Mouse (Mus musculus) splenic B cell, adult 2 months (primary cell): ENCODE data around the gene A630076J17Rik.

Source experiments
- DNase-seq: peaks from one replicate; pipeline ENCODE4 v3.0.0-alpha.2; 2011; ENCODE audit warnings: low read depth, low spot score
- H3K27me3 ChIP-seq: 2 replicates; pipeline ENCODE4 v1.6.1; 2012; ENCODE audit warnings: mild to moderate bottlenecking, low read length, moderate library complexity, mixed read lengths; ENCODE audit not compliant: control insufficient read depth, poor library complexity, insufficient read depth, severe bottlenecking
- H3K36me3 ChIP-seq: 2 replicates; pipeline ENCODE4 v1.6.1; 2012; ENCODE audit warnings: mild to moderate bottlenecking, low read length, moderate library complexity, mixed read lengths; ENCODE audit not compliant: control insufficient read depth, poor library complexity, insufficient read depth, severe bottlenecking

The A630076J17Rik gene

DNA sequence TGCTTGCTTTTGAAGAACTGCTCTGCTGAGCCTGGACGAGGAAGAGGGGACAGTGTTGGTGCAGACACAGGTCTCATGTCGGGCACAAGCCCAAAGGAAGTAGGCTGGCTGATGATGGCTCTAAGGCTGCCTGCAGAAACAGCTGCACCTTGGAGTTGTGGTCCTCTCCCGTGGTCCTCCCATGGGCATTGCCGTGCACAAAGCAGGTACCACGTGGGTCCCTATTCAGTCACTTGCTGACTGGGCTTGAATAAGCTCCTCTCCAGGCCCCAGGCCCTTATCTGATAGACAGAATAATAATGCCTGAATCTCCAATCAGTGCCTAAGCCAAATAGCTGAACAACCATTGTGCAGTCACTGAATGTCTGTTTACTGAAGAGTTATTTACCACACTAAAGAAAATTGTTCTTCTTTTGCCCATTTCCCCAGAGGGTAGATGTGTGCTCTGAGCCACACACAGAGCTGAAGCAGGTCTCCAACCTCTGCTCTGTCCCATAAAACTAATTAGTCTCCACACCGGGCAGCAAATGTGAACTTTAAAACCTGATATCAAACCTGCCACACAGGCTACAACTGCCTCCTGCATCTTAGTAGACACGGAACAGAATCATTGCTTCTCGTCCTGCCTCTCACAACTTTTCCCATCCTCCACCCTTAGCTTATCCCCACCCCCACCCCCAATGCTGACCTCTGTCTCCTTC, 13.9 kb upstream of the A630076J17Rik start:
- no peak for DNase-seq
- H3K36me3 ChIP-seq, result no peaks in the 10 kb centered on the region

DNA sequence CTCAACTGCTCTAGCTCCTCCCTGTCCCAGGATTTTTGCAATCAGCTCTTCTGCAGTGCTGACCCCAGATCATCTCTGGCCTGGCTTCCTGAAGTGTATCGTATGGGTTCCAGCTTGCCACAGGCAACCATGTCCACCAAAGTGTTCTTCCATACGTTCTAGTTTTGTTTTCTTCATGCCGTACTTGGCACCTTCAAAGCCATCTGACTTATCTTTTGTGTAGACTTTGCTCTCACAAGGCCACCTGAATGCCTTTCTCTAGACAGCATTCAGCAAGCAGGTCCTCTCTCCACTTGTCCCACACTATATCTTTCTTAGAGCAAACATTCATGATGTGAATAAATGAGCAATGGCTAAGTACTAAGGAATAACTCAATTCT, 13.3 kb upstream of the A630076J17Rik start:
- DNase-seq, result no peak
- Histone ChIP-seq H3K36me3 (no peaks in the 10 kb centered on the region), H3K27me3 (no peaks in the 10 kb centered on the region)

More for the DNA sequence above, 13.9 kb upstream of the A630076J17Rik start:
- no peaks in the 10 kb centered on the region for H3K27me3 ChIP-seq

DNA sequence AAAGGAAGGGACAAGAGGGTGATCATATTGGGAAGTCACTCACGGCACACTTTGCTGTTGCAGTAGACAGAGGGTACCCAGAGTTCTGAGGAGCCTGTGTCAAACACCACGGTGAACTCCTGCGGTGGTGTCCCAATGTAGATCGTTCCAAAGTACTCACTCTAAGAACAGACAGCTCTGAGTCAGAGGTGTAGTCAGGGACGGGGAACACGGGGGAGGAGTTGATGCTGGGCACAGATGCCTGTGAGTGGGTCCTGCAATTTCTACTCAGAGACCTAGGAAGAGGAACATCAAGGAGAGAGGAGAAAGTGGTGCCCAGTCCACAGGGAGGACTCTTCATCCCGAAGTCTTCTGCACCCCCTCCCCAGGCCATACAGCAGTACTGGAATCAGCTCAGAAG, 11.8 kb upstream of the A630076J17Rik start:
- no peak for DNase-seq
- H3K36me3 ChIP-seq, result no peaks in the 10 kb centered on the region
- H3K27me3 ChIP-seq, result no peaks in the 10 kb centered on the region

DNA sequence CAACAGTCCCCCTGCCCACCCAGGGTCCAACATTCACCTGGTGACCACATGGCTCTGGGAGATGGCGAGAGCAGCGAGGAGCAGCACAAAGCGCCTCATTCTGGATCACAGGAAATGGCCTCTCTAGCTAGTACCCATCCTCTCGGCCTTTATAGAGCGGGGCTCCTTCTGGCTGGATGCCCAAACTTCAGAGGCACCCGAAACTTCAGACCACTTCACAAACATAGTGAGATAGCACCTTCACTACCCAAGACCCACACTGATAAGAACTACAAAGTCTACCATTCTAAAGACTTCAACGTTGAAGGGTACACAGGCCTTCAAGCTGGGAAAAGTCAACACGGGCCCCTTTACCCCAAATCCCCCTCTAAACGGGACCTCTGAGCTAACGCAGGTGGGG, 8.8 kb upstream of the A630076J17Rik start, which contains the start of gene Cym:
Cym (minus strand) TSS at position 125 of the 400 bp plus-strand sequence.
- Histone ChIP-seq H3K27me3 (no peaks in the 10 kb centered on the region), H3K36me3 (no peaks in the 10 kb centered on the region)

DNA sequence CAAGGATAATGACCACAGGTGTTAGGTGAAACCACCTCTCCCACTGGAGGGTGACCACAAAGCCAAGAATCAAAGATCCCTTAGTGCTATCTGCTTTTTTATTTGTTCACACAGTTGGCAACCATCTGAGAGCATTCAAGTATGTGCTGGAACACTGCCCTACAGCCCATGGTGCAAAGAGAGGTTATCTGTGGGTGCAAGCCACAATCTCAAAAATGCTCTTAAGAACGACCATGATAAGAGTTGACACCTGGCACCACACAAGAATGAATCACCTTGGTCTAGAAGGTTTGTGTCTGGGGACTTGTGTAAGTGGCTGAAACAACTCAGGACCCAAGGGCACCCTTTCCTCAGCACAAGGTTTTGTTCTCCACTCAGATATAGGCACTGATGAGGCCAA, 7.2 kb upstream of the A630076J17Rik start:
- Histone ChIP-seq H3K36me3 (no peaks in the 10 kb centered on the region), H3K27me3 (no peaks in the 10 kb centered on the region)
- DNase-seq, result no peak

More for the DNA sequence above, 8.8 kb upstream of the A630076J17Rik start, which contains the start of gene Cym:
- DNase-seq, result no peak

DNA sequence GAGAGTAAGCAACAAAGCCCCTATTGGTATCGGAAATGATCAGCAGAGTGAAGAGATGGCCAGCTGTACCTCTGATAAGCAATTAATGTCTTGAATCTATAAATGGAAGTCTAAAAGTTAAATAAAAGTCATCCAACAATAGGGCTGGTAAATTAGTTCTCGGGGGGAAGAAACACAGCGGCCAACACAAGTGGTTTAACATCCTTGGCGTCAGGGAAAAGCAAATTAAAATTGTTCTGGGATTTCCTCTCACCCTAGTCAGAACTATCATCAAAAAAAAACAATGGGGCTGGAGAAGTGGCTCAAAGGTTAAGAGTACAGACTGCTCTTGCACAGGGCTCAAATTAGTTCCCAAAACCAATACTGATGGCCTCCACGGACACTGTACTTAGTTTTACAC, 4.6 kb upstream of the A630076J17Rik start:
- no peak for DNase-seq
- Histone ChIP-seq H3K36me3 (no peaks in the 10 kb centered on the region), H3K27me3 (no peaks in the 10 kb centered on the region)

DNA sequence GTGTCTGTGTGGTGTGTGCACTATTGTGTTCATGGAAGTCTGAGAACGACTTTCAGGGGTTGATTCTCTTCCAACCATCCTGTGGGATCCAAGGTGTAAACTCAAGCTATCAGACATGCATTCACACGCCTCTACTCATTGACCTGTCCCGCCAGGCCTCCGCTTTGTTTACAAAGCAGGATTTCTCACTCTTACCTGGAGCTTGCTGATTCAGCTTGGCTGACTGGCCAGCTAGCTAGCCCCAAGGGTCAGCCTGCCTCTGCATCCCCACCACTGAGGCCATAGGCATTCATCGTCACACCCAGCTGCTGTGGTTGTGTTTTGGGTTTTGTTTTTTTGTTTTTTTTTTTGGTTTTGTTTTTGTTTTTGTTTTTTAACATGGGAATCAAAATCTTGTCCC, 1.2 kb upstream of the A630076J17Rik start:
- Histone ChIP-seq H3K36me3 (no peaks in the 10 kb centered on the region), H3K27me3 (no peaks in the 10 kb centered on the region)
- DNase-seq, result no peak

DNA sequence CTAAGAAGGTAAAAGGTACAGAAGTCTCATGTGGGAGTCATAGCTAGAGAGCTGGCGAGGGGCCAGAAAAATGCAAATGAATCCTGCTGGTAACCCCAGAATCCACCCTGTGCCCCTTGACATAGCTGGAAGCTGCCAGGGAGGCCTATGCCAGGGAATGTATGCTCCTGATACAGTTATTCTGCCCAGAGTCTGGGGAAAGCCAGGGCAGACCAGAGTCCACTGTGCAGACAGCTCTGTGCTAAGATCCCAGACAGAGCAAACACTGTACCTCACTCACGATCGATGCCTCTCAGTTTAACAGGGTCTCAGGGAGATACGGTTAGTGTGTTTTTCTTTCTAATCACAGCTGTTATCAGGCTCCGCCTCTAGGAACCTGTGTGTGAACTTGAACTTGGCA, 592 bp upstream of the A630076J17Rik start:
- Histone ChIP-seq H3K36me3 (no peaks in the 10 kb centered on the region), H3K27me3 (no peaks in the 10 kb centered on the region)
- no peak for DNase-seq

DNA sequence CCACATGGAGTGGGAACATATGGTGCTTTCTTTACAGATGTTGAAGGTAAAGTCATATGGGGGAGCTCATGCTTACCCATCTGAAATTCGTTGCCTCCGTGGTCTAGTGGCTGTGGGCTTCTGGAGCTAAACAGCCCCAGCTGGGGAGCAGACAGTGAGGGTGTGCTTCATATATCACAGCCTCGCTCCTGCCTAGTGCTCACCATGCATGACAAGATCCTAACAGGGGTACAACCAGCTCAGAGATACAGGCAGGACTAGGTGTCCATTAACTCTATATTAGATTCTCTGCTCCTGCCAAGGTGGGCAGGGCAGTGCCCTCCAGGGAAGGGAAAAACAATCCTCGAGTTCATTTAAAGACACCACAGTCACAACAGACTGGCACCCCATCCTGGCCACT, 788 bp downstream of the A630076J17Rik start:
- no peaks in the 10 kb centered on the region for H3K36me3 ChIP-seq
- no peaks in the 10 kb centered on the region for H3K27me3 ChIP-seq
- no peak for DNase-seq

DNA sequence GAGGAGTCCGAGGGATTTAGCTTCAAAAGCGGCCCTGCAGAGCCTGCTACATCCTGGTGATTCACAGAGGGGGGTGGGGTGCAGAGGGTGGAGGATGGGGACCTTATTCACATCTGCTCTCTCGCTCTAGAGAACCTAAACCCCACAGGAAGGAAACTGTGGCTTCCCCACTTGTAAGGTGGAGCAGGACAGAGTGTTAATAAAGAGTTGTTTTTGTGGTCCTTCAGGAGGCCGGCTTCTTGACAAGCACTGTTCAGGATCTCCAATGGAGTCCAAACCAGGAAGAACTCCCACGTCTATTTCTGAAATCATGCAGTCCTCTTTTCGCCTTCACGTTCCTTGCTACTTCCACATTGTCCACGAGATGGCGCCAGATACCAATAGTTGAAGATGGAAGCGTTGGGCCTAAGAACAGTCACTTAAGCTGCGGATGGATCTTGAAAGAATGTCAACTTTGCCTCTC, 3.0 kb downstream of the A630076J17Rik start:
- Histone ChIP-seq H3K36me3 (no peaks in the 10 kb centered on the region), H3K27me3 (no peaks in the 10 kb centered on the region)
- DNase-seq, result peak; percentile 90

DNA sequence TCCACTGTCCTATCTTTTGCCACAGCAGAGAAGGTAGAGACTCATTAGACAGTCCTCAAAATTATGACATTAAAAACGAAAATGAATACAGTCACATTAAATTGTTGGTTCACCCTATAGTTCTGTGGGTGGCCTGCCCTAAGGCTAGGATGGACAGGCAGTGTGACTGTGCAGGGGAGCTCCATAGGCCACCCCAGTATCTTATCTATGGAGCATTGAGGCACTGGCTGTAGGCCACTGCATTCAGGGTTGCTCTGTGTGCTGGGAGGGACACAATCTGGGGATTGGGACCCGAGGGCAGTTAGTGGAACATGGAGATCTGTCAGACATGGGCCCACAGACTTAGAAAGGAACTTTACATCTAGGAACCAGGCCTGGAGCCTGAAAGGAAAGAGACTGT, 3.5 kb downstream of the A630076J17Rik start:
- Histone ChIP-seq H3K27me3 (no peaks in the 10 kb centered on the region), H3K36me3 (no peaks in the 10 kb centered on the region)
- DNase-seq, result no peak

DNA sequence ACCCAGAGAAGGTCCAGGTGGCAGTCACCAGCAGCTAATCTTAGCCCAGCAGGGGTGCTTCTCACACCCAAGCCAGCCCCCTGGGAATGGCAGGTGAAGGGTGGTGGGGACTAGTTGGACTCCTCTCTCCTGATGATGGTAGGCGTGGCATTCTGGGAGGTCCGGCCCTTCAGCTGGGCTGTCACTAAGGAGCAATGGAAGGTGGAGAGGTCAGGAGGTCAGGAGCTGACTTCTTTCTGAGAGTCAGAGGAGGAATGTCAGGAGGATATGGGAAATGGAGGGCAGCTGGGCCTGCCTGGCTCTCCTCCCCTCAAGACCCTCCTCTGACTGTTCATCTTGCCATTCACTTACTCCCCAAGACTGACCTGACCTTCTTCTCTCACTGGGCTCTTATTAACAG, 7.6 kb downstream of the A630076J17Rik start:
- Histone ChIP-seq H3K27me3 (no peaks in the 10 kb centered on the region), H3K36me3 (no peaks in the 10 kb centered on the region)
- no peak for DNase-seq

DNA sequence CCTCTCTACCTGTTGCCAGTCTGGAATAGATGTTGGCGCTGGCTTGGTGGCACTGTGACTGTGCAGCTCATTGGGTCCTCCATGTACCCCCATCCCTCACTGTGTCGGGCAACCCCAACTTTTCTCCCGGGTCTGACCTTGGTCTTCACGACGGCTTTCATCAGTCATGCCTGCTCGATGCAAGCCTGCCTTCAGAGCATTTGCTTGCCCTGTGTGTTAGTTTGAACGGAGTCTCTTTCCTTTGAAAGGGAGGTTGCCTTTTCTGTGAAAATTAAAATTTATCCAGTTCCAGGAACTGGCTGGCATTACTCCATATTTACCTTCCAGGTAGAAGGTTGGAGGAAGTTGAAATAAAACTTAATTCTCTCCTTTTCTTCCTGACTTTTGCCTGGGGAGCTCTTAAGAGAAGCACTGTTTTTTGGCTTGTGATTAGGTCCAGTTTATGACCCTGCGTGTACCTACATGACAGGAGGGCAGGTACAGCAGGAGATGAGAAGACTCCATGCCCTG, 8.1 kb downstream of the A630076J17Rik start:
- Histone ChIP-seq H3K36me3 (no peaks in the 10 kb centered on the region), H3K27me3 (no peaks in the 10 kb centered on the region)
- DNase-seq, result no peak

DNA sequence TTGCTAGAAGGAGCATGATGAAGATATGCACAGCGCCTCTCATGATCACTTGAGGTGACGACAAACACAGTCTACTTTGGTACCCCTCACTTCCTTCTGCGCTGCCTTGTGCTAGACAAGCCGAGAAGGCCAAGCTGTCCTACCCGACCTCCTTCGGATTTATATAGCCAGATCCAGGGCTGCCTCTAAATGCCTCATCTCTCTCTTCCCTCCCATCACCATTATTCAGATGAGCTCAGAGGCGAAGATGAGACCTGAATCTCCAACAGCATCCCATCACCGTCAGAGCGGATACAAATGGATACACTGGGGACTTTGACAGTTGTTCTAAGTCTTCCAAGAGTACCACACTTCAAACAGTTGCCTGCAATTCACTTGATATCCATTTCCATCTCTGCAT, 9.2 kb downstream of the A630076J17Rik start, which contains the start of gene Prok1:
Prok1 (minus strand) TSS at position 101 of the 400 bp plus-strand sequence.
- no peaks in the 10 kb centered on the region for H3K36me3 ChIP-seq
- no peaks in the 10 kb centered on the region for H3K27me3 ChIP-seq
- DNase-seq, result no peak

DNA sequence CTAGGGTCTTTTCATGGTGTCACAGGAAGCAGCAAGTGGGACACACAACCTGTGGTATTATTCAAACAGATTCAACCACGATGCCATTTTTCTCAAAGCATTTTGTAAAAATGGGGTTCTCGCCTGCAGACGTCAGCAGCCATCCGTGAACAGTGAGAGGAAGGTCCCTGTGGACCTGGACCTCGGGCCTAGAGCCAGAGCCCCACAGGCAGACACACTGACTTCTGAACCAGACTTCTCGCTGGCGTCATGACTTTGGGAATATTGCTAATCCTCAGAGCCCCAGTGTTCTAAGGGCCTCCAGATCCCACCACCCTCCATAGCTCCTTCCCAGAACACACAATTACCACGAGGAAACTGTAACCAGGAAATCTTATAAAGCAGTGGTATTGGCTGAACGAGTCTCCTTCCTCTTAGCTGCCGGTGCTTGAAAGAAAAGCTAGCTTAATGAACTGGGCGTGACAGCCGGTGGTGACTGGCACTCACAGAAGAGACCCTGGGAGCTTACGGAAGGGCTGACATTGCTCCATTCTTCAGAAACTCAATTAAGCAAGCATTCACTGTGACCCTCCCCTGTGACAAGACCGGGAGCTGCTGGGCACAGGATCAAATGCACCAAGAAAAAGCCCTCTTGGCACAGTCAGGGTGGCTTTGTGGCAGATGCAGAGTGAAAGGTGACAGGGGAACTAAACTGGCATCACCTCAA, 11.1 kb downstream of the A630076J17Rik start:
- no peaks in the 10 kb centered on the region for H3K27me3 ChIP-seq
- DNase-seq, result no peak
- no peaks in the 10 kb centered on the region for H3K36me3 ChIP-seq
